Mouse (Mus musculus) ES-E14 (cell line): ENCODE measurements at regions not wholly inside any gene's neighbourhood (a gene's known extent, or its start where the extent isn't known, plus 50 kb on each side); places are given as distances from the start of the nearest gene placed in this dataset.

Source experiments
- CHD2 ChIP-seq: IDR thresholded peaks from 2 replicates; pipeline ENCODE4 v1.6.1; 2014; ENCODE audit warnings: mild to moderate bottlenecking, low read depth, low read length, inconsistent platforms
- HCFC1 ChIP-seq: IDR thresholded peaks from 2 replicates; pipeline ENCODE4 v1.6.1; 2012; ENCODE audit warnings: low read length, inconsistent platforms, borderline replicate concordance; ENCODE audit not compliant: insufficient read depth
- ZC3H11A ChIP-seq: IDR thresholded peaks from 2 replicates; pipeline ENCODE4 v1.6.1; 2012; ENCODE audit warnings: low read depth, mild to moderate bottlenecking, inconsistent platforms, low read length, borderline replicate concordance
- ZNF384 ChIP-seq: IDR thresholded peaks from 2 replicates; pipeline ENCODE4 v1.6.1; 2012; ENCODE audit warnings: low read depth, low read length, inconsistent platforms

- no peak for TF ChIP-seq CHD2
- no peak for TF ChIP-seq ZNF384
- no peak for TF ChIP-seq HCFC1
- TF ChIP-seq ZC3H11A, result no peak
These were observed 632.5 kb upstream of the Tle4 start for GRCm38 (mm10) chr19:15230129-15230927.
